Mouse (Mus musculus) neural tube, embryonic 13.5 days (tissue): ENCODE data around the gene Gc. TPM values are rescaled to one million over a fixed set of nuclear protein-coding genes. Genes with fewer than 3 reads are reported as not detected.

Experiments
- ATAC-seq: fragments of 200-750 bp; cut with Nextera tagmentation; 2 replicates; pipeline ENCODE4 v1.8.0; 2017; ENCODE audit warnings: low read depth, mild to moderate bottlenecking, moderate TSS enrichment, moderate library complexity
- H3K27ac ChIP-seq: fragments of 300-500 bp; sonication (generic); replicated peaks from 2 replicates; pipeline ENCODE4 v1.5.1; 2015; ENCODE audit warnings: moderate library complexity, mild to moderate bottlenecking, inconsistent platforms
- H3K27me3 ChIP-seq: fragments of 300-500 bp; sonication (generic); 2 replicates; pipeline ENCODE4 v1.6.1; 2015; ENCODE audit warnings: mild to moderate bottlenecking, inconsistent platforms
- H3K36me3 ChIP-seq: fragments of 300-500 bp; sonication (generic); 2 replicates; pipeline ENCODE4 v1.6.1; 2015; ENCODE audit warnings: mild to moderate bottlenecking, inconsistent platforms
- H3K4me1 ChIP-seq: fragments of 300-500 bp; sonication (generic); replicated peaks from 2 replicates; pipeline ENCODE4 v1.6.1; 2015; ENCODE audit warnings: inconsistent platforms
- H3K4me2 ChIP-seq: fragments of 300-500 bp; sonication (generic); 2 replicates; pipeline ENCODE4 v1.6.1; 2015; ENCODE audit warnings: inconsistent platforms, mild to moderate bottlenecking, moderate library complexity
- H3K4me3 ChIP-seq: fragments of 300-500 bp; sonication (generic); 2 replicates; pipeline ENCODE4 v1.5.1; 2015; ENCODE audit warnings: mild to moderate bottlenecking, inconsistent platforms
- H3K9ac ChIP-seq: fragments of 300-500 bp; sonication (generic); 2 replicates; pipeline ENCODE4 v1.6.1; 2015; ENCODE audit warnings: moderate library complexity, mild to moderate bottlenecking, inconsistent platforms
- H3K9me3 ChIP-seq: fragments of 300-500 bp; sonication (generic); 2 replicates; pipeline ENCODE4 v1.6.1; 2016; ENCODE audit warnings: inconsistent platforms
- WGBS: fragments of 180-500 bp; shearing (Covaris S2); methylation state at CpG from one replicate; pipeline ENCODE4 v1.1.7; 2015; 5-methylcytosine and 5-hydroxymethylcytosine counted together
- polyA plus RNA-seq: library from polyadenylated mRNA; unstranded; fragments of >200 nt; fragmentation: Nextera tagmentation; extraction: Ambion mirVana; gene quantifications from 2 replicates; pipeline ENCODE4 v1.2.1, GENCODE M21; 2015

Gene Gc
- polyA plus RNA-seq, result 0.24 TPM in 1 of 2 replicates, not detected in the other

- ATAC-seq, result no peak
- H3K27me3 ChIP-seq, result no peaks in the 10 kb centered on the region
- no peak within 1 kb of the TSS for H3K27ac ChIP-seq
- H3K4me3 ChIP-seq, result no peak within 1 kb of the TSS
- 71% methylated on average over 5 of the region's 5 CpGs for WGBS
- H3K9ac ChIP-seq, result no peak within 1 kb of the TSS
- no peaks in the 10 kb centered on the region for H3K9me3 ChIP-seq
- H3K36me3 ChIP-seq, result no peaks in the 10 kb centered on the region
- no peaks in the 10 kb centered on the region for H3K4me1 ChIP-seq
- H3K4me2 ChIP-seq, result no peak within 1 kb of the TSS
These were observed at the start of gene Gc for GRCm38 (mm10) chr5:89457554-89458062. Gene Gc (minus strand): TSS chr5:89457898.

DNA sequence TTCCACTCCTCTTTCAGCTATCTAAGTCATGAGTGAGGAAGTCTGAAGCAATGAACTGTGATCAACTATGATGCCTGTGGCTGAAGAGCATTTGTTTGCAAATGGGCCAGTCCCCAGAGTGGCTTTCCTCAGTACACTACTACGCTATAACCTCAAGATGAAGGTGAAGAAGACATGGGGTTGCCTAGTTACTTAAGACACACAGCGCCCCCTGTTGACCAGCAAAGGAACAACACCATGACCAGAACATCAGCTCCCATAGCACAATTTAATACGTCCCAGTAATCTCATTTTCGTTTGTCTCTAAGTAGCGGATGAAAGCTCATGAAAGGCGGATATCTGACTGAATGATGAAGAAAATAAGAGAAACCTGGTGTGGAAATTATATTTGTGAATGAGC is 42.5 kb upstream of the Gc start:
- no peaks in the 10 kb centered on the region for H3K4me1 ChIP-seq
- no peaks in the 10 kb centered on the region for H3K36me3 ChIP-seq
- no peak for ATAC-seq
- no peaks in the 10 kb centered on the region for H3K27me3 ChIP-seq
- WGBS, result 65% methylated on average over 6 of the region's 6 CpGs
- no peak overlapping the region for H3K9ac ChIP-seq
- no peak overlapping the region for H3K4me3 ChIP-seq
- no peaks in the 10 kb centered on the region for H3K9me3 ChIP-seq
- no peak overlapping the region for H3K27ac ChIP-seq
- no peak overlapping the region for H3K4me2 ChIP-seq

GRCm38 (mm10) chr5:89492560-89492959 is 34.9 kb upstream of the Gc start:
- Histone ChIP-seq H3K27ac (no peak overlapping the region), H3K36me3 (no peaks in the 10 kb centered on the region), H3K9ac (no peak overlapping the region), H3K9me3 (no peaks in the 10 kb centered on the region), H3K4me2 (no peak overlapping the region), H3K4me3 (no peak overlapping the region), H3K4me1 (no peaks in the 10 kb centered on the region), H3K27me3 (no peaks in the 10 kb centered on the region)
- no peak for ATAC-seq
- WGBS, result 82% methylated on average over 1 of the region's 1 CpGs

DNA sequence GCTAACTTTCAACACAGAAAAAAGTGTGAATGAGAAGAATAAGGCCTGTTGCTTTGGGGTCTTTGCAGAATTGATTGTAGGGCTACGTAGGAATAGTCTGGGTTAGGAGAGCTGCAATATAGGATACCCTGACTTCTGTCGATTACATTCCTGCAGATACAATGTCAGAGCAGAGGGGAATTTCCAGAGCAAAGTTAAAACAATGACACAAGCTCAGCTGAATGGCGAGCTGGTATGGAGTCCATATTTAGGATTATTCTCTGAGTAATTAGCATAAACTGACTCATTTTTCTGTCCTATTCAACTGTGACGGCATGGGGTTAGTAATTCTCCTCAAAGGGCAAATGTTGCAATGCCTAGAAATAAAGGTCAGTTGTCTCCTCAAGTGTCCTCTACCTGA is 12.8 kb upstream of the Gc start:
- WGBS, result 83% methylated on average over 4 of the region's 4 CpGs
- Histone ChIP-seq H3K27ac (no peak overlapping the region), H3K9me3 (no peaks in the 10 kb centered on the region), H3K27me3 (no peaks in the 10 kb centered on the region), H3K4me1 (no peaks in the 10 kb centered on the region), H3K36me3 (no peaks in the 10 kb centered on the region), H3K4me3 (no peak overlapping the region), H3K4me2 (no peak overlapping the region), H3K9ac (no peak overlapping the region)
- no peak for ATAC-seq

DNA sequence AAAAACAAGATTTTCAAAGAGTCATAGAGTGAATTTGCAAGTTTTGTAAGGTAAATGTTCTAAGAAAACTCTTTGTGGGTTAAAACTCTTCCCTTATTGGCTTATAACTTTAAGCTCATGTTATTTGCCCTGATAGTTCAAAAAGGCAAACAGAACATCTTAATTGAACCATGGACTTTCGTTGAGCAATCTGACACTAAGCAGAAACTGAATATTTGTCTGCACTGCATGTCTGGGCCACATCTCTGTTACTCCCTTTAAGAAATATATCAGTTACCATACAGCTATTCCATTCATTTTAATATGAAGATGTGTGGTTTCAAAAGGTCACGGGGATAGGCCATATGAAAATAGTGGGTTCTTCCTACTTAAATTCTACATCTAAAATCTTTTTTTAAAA is 10.2 kb upstream of the Gc start:
- H3K36me3 ChIP-seq, result no peaks in the 10 kb centered on the region
- no peak overlapping the region for H3K4me3 ChIP-seq
- WGBS, result 82% methylated on average over 2 of the region's 2 CpGs
- no peaks in the 10 kb centered on the region for H3K9me3 ChIP-seq
- no peak overlapping the region for H3K4me2 ChIP-seq
- no peaks in the 10 kb centered on the region for H3K4me1 ChIP-seq
- H3K27ac ChIP-seq, result no peak overlapping the region
- no peaks in the 10 kb centered on the region for H3K27me3 ChIP-seq
- no peak for ATAC-seq
- H3K9ac ChIP-seq, result no peak overlapping the region

DNA sequence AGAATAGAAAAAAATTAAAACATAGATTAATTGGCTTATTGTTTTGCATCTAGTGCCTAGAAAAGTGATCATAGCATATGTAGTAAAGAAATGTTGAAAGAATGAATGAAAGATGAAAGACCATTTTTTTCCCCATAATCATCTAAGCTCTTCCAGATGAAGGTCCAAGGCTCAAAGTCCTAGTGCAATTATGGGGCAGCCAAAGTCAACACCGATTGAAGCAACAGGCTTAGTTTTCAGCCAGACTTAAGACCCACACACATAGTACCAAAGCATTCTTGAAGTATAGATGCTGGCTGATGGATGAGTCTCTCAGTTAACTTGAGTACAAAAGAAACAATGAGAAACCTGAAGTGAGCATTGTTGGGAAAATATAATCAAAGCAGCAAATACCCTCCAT is 9.3 kb upstream of the Gc start:
- Histone ChIP-seq H3K4me3 (no peak overlapping the region), H3K9me3 (no peaks in the 10 kb centered on the region)

DNA sequence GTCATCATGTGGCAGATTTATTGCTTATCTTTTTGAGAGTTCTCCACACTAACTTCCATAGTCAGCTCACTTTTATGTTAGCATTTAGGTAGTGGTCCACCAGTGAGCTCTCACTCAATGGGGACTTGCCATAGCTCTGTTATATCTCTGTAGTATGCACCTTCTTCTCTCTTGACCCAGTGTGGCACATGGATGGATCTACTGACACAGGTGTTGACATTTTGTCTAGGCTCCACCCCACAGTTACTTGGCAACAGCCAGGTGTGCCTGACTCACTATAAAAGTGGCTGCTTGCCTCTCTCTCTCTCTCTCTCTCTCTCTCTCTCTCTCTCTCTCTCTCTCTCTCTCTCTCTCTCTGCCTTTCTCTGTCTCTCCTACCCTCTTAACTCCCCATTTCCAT is 8.6 kb upstream of the Gc start:
- Histone ChIP-seq H3K36me3 (no peaks in the 10 kb centered on the region), H3K4me1 (no peaks in the 10 kb centered on the region), H3K9me3 (no peaks in the 10 kb centered on the region), H3K27ac (no peak overlapping the region), H3K4me2 (no peak overlapping the region), H3K9ac (no peak overlapping the region), H3K27me3 (no peaks in the 10 kb centered on the region), H3K4me3 (no peak overlapping the region)
- no peak for ATAC-seq

More for the DNA sequence above, 9.3 kb upstream of the Gc start:
- Histone ChIP-seq H3K4me2 (no peak overlapping the region), H3K27ac (no peak overlapping the region), H3K27me3 (no peaks in the 10 kb centered on the region), H3K9ac (no peak overlapping the region), H3K4me1 (no peaks in the 10 kb centered on the region), H3K36me3 (no peaks in the 10 kb centered on the region)
- no peak for ATAC-seq
- WGBS, result 82% methylated on average over 1 of the region's 1 CpGs

DNA sequence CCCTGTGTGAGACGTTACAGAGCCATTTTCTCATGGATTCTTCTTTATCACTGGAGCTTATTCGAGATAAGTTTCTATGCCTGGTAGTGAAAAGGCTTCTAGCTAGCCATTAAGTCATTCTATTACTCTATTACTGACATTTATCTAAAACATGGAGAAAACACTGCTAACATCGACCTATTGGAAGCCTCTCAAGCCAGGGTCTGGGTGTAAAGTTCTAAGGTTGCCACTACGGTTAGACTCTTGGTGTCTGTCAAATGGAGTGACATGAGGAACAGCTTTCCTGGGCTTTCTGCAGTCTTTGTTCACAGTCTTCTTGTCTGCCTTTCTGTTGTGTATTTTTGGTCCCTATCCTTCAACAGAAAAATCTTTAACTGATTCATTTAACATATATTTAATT is 4.1 kb upstream of the Gc start:
- Histone ChIP-seq H3K36me3 (no peaks in the 10 kb centered on the region), H3K4me3 (no peak overlapping the region), H3K4me2 (no peak overlapping the region), H3K9ac (no peak overlapping the region), H3K27me3 (no peaks in the 10 kb centered on the region), H3K27ac (no peak overlapping the region), H3K4me1 (no peaks in the 10 kb centered on the region), H3K9me3 (no peaks in the 10 kb centered on the region)
- no peak for ATAC-seq
- WGBS, result 87% methylated on average over 4 of the region's 4 CpGs

DNA sequence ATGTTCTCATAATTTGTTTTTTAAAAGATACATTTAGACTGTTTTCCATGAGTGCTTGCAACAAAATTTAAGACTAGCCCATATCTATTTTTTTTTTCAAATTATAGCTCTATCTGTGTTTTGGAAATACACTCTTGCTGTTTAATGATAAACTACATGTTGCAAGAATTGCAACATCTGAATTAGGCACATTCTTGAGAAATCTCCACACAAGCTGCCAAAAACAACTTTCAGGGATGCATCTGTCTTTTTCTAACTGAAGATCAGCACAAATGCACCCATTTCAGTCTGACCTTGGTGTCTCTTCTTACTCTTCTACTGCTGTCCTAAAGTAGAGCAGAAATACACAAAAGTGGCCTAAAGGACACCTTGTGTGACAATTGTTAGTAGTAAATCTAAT is 1.9 kb upstream of the Gc start:
- H3K4me3 ChIP-seq, result no peak overlapping the region
- no peaks in the 10 kb centered on the region for H3K36me3 ChIP-seq
- H3K27me3 ChIP-seq, result no peaks in the 10 kb centered on the region
- H3K9me3 ChIP-seq, result no peaks in the 10 kb centered on the region
- ATAC-seq, result no peak
- H3K27ac ChIP-seq, result no peak overlapping the region
- no peak overlapping the region for H3K4me2 ChIP-seq
- H3K4me1 ChIP-seq, result no peaks in the 10 kb centered on the region
- no peak overlapping the region for H3K9ac ChIP-seq

DNA sequence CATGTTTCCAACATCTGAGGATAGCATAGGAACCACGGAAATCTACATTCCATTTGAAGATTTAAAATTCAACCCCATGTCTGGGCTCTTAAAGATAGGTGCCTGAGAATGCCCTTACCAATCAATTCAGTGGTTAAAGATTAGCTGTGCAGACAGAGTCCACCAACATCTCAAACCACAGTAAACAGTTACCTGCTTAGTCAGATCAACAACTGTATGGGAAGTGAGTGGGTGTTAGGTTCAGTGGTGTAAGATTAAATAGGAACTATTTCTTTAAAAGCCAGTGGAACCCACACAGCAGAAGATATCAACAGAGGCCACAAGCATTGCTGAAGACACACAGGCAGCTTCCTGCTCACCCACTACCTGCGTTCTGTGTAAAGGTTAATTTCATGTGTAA is 1.3 kb upstream of the Gc start:
- ATAC-seq, result no peak
- Histone ChIP-seq H3K4me3 (no peak overlapping the region), H3K27ac (no peak overlapping the region), H3K36me3 (no peaks in the 10 kb centered on the region), H3K4me2 (no peak overlapping the region), H3K9ac (no peak overlapping the region), H3K27me3 (no peaks in the 10 kb centered on the region), H3K4me1 (no peaks in the 10 kb centered on the region), H3K9me3 (no peaks in the 10 kb centered on the region)
- WGBS, result 86% methylated on average over 2 of the region's 2 CpGs

- no peak overlapping the region for H3K4me3 ChIP-seq
- no peak overlapping the region for H3K27ac ChIP-seq
- H3K4me2 ChIP-seq, result no peak overlapping the region
- no peak for ATAC-seq
- 51% methylated on average over 8 of the region's 8 CpGs for WGBS
- no peak overlapping the region for H3K9ac ChIP-seq
- no peaks in the 10 kb centered on the region for H3K4me1 ChIP-seq
- no peaks in the 10 kb centered on the region for H3K36me3 ChIP-seq
- no peaks in the 10 kb centered on the region for H3K27me3 ChIP-seq
- no peaks in the 10 kb centered on the region for H3K9me3 ChIP-seq
These were observed 2.2 kb downstream of the Gc start for GRCm38 (mm10) chr5:89455526-89455925.

- no peak for ATAC-seq
- Histone ChIP-seq H3K36me3 (no peaks in the 10 kb centered on the region), H3K4me3 (no peak overlapping the region), H3K9ac (no peak overlapping the region), H3K9me3 (no peaks in the 10 kb centered on the region), H3K4me1 (no peaks in the 10 kb centered on the region), H3K27me3 (no peaks in the 10 kb centered on the region), H3K4me2 (no peak overlapping the region), H3K27ac (no peak overlapping the region)
These were observed 6.9 kb downstream of the Gc start for GRCm38 (mm10) chr5:89450798-89451197.

DNA sequence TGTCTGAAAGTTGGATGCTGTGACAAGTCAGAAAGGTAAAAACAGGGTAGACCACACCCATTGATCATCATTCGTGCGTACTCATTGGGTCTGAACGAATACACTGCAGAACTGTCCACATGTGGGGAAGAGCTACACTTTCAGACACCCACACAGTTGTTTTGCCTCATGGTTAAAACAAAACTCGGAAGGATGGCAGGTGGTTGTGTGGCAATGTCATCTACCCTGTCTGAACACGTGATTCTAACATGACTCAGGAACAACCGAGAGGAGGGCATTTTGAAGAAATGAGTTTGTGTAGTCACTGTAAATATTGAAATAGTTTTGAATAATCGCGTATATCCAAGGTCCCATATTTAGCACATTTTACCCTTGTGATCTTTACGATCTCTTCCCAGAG is 8.4 kb downstream of the Gc start:
- no peak for ATAC-seq
- Histone ChIP-seq H3K9ac (no peak overlapping the region), H3K9me3 (no peaks in the 10 kb centered on the region), H3K4me1 (no peaks in the 10 kb centered on the region), H3K36me3 (no peaks in the 10 kb centered on the region), H3K27ac (no peak overlapping the region), H3K27me3 (no peaks in the 10 kb centered on the region), H3K4me2 (no peak overlapping the region), H3K4me3 (no peak overlapping the region)
- WGBS, result 92% methylated on average over 9 of the region's 9 CpGs
